8 mouse cellular contexts compared by ENCODE assay signal in the genomic region with DNA sequence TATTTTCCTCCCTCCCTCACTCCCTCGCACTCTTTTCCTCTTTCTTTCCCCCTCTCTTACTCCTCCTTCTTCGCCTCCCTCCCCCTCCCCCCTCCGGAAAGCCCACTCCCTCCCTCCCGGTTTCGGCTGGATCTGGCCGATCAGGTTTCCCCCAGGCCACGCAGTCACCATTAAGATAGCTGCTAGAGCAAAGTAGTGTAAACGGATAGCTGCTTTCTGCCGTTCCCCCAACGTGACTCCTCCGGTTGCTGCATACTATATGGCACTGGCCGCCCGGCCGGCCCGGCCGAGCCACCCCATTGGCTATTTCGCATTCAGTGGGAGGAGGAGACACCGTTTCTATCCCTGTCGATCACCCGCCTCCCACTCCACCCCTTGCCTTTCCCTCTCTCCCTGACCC. TPM values are rescaled to one million over a fixed set of nuclear protein-coding genes. Genes with fewer than 3 reads are reported as not detected.
A peak's percentile ranks its signal among the peaks of the same experiment; 100 is the strongest.
DNase-seq lines count a peak whose midpoint lies in the region; ATAC-seq lines count a peak whose summit lies in the region.

A gene (minus strand): TSS at position 261 of the 400 bp plus-strand sequence.

- peak within 1 kb of the TSS; percentile 82 for H3K27ac ChIP-seq in hindbrain, embryonic 11.5 days (ENCODE audit: low read depth, low read length)

- no peaks in the 10 kb centered on the region for H3K4me1 ChIP-seq in hindbrain, embryonic 11.5 days (replicated peaks; ENCODE audit: control insufficient read depth, insufficient read depth, low read length)

- WGBS in hindbrain, embryonic 11.5 days, result 0% methylated on average over 20 of the region's 20 CpGs

- H3K27me3 ChIP-seq in hindbrain, embryonic 11.5 days (ENCODE audit: control insufficient read depth, insufficient read depth, low read length), result peaks cover 9% of the 10 kb centered on the region; the same call in 1 of the 2 replicates

- H3K4me2 ChIP-seq in hindbrain, embryonic 11.5 days (replicated peaks; ENCODE audit: low read depth, low read length), result peak within 1 kb of the TSS; percentile 99

- no peaks in the 10 kb centered on the region for H3K9me3 ChIP-seq in hindbrain, embryonic 11.5 days (ENCODE audit: control insufficient read depth, low read length)

- peak; percentile 83 for DNase-seq in WW6 (ENCODE audit: low read depth, low spot score)
- DNase-seq in cerebellum, adult 9-10 months, result peak; percentile 84
- peak; percentile 84 for DNase-seq in hindbrain, embryonic 11.5 days (ENCODE audit: low spot score)
- DNase-seq in layer of hippocampus, postnatal 14 days (ENCODE audit: low spot score in 2 of 2), result peak; percentile 9 to 10
- peak; percentile 55 for DNase-seq in lung, postnatal 14 days
- DNase-seq in retina, postnatal 7 days (ENCODE audit: low read depth, low spot score), result peak; percentile 32

- no peaks in the 10 kb centered on the region for H3K36me3 ChIP-seq in hindbrain, embryonic 11.5 days (ENCODE audit: control insufficient read depth, insufficient read depth, low read length)

- ATAC-seq in frontal cortex, adult (ENCODE audit: low TSS enrichment), result peak; percentile 85
- peak; percentile 88 for ATAC-seq in hindbrain, embryonic 11.5 days (ENCODE audit: low FRiP score)
- no peak for ATAC-seq in inflammation-experienced regulatory T-cells, adult 6 months

- peak within 1 kb of the TSS; percentile 79 for H3K9ac ChIP-seq in hindbrain, embryonic 11.5 days (ENCODE audit: low read depth, low read length)

- peak within 1 kb of the TSS; percentile 74 for H3K4me3 ChIP-seq in hindbrain, embryonic 11.5 days (ENCODE audit: low read depth, low read length)

RNA-seq across cellular contexts. Expression of the gene that starts here (rescaled TPM):
- 6.5 and 7.3 TPM in 2 replicates for polyA plus RNA-seq in hindbrain, embryonic 11.5 days (2014; fragmentation: Nextera tagmentation; extraction: Ambion mirVana)
- total RNA-seq in layer of hippocampus, postnatal 14 days (2021), result under 1 TPM; 0.69 to 0.74 TPM
- under 1 TPM; 0.08 to 0.26 (median 0.11) TPM for polyA plus RNA-seq in inflammation-experienced regulatory T-cells, adult 6 months (2017; shearing (Covaris generic))

Comparison
In these comparisons a context has a peak if more than half of its experiments do, and no peak if none do; other contexts are left out.
1. Peak in DNase-seq in layer of hippocampus, postnatal 14 days; RNA of the gene not detected or under 1 TPM.
2. DNase-seq: peak in every context shown above with its lines; median percentile 84 in cerebellum, adult 9-10 months; 84 in hindbrain, embryonic 11.5 days; 83 in WW6; 55 in lung, postnatal 14 days; 32 in retina, postnatal 7 days; 10 in layer of hippocampus, postnatal 14 days.